Mouse (Mus musculus) limb, embryonic 15.5 days (tissue): ENCODE measurements around the gene Pdgfa. TPM values are rescaled to one million over a fixed set of nuclear protein-coding genes. Genes with fewer than 3 reads are reported as not detected.
A peak's percentile ranks its signal among the peaks of the same experiment; 100 is the strongest.

ENCODE experiments used
- ATAC-seq: fragments of 200-750 bp; cut with Nextera tagmentation; 2 replicates; pipeline ENCODE4 v1.8.0; 2017; ENCODE audit warnings: low read depth, moderate TSS enrichment; ENCODE audit not compliant: insufficient number of reproducible peaks, low FRiP score, low TSS enrichment
- H3K27ac ChIP-seq: fragments of 300-500 bp; sonication (generic); 2 replicates; pipeline ENCODE4 v1.5.1; 2015; ENCODE audit warnings: moderate library complexity, mild to moderate bottlenecking, inconsistent platforms
- H3K27me3 ChIP-seq: fragments of 300-500 bp; sonication (generic); 2 replicates; pipeline ENCODE4 v1.6.1; 2015; ENCODE audit warnings: inconsistent platforms
- H3K36me3 ChIP-seq: fragments of 300-500 bp; sonication (generic); 2 replicates; pipeline ENCODE4 v1.6.1; 2015; ENCODE audit warnings: inconsistent platforms
- H3K4me1 ChIP-seq: fragments of 300-500 bp; sonication (generic); 2 replicates; pipeline ENCODE4 v1.6.1; 2015; ENCODE audit warnings: inconsistent platforms
- H3K4me2 ChIP-seq: fragments of 300-500 bp; sonication (generic); 2 replicates; pipeline ENCODE4 v1.6.1; 2015; ENCODE audit warnings: mild to moderate bottlenecking, inconsistent platforms
- H3K4me3 ChIP-seq: fragments of 300-500 bp; sonication (generic); 2 replicates; pipeline ENCODE4 v1.5.1; 2015; ENCODE audit warnings: mild to moderate bottlenecking, inconsistent platforms
- H3K9ac ChIP-seq: fragments of 300-500 bp; sonication (generic); 2 replicates; pipeline ENCODE4 v1.6.1; 2015; ENCODE audit warnings: inconsistent platforms
- H3K9me3 ChIP-seq: fragments of 300-500 bp; sonication (generic); 2 replicates; pipeline ENCODE4 v1.6.1; 2016; ENCODE audit warnings: inconsistent platforms
- WGBS: fragments of 180-500 bp; shearing (Covaris S2); methylation state at CpG from one replicate; pipeline ENCODE4 v1.1.7; 2015; 5-methylcytosine and 5-hydroxymethylcytosine counted together
- polyA plus RNA-seq: library from polyadenylated mRNA; unstranded; fragments of >200 nt; fragmentation: Nextera tagmentation; extraction: Ambion mirVana; gene quantifications from 2 replicates; pipeline ENCODE4 v1.2.1, GENCODE M21; 2015

Gene Pdgfa
- polyA plus RNA-seq, 1 experiment from 2014 or later = 65.7 TPM

- no peak overlapping the region for H3K4me3 ChIP-seq
- no peaks in the 10 kb centered on the region for H3K36me3 ChIP-seq
- no peak for ATAC-seq
- H3K4me2 ChIP-seq = 0 out of 2 replicates have a peak overlapping the region, but pooled peaks have one; percentile 3
- 30% methylated on average over 13 of the region's 13 CpGs for WGBS
- H3K27me3 ChIP-seq = 0 out of 2 replicates have a peak, but pooled peaks cover 7% of the 10 kb centered on the region
- no peaks in the 10 kb centered on the region for H3K9me3 ChIP-seq
- no peak overlapping the region for H3K27ac ChIP-seq
- H3K4me1 ChIP-seq = peaks cover 34% of the 10 kb centered on the region
- no peak overlapping the region for H3K9ac ChIP-seq
Measured at GRCm38 (mm10) chr5:138931836-138932235, 65.3 kb downstream of the Pdgfa start.

- Histone ChIP-seq H3K4me2 (no peak overlapping the region), H3K4me3 (no peak overlapping the region), H3K27ac (peak overlapping the region; percentile 52), H3K9ac (no peak overlapping the region), H3K9me3 (no peaks in the 10 kb centered on the region), H3K4me1 (peaks cover 34% of the 10 kb centered on the region), H3K36me3 (no peaks in the 10 kb centered on the region), H3K27me3 (0 out of 2 replicates have a peak, but pooled peaks cover 7% of the 10 kb centered on the region)
- 41% methylated on average over 10 of the region's 10 CpGs for WGBS
- ATAC-seq = peak; percentile 17; the same call in 1 of the 2 replicates
Measured at GRCm38 (mm10) chr5:138929879-138930507, 67.2 kb downstream of the Pdgfa start.

Other genes with a start within 250 kb of the Pdgfa start
- gene Fam20c, start 242.9 kb downstream of the Pdgfa start, polyA plus RNA-seq = 6.4 and 7.8 TPM in 2 replicates
- not detected in 2 replicates for gene Gm5294, start 177.3 kb downstream of the Pdgfa start, polyA plus RNA-seq
- gene Prkar1b, start 152.6 kb upstream of the Pdgfa start, polyA plus RNA-seq = 19.2 and 20.1 TPM in 2 replicates
- gene Dnaaf5, start 152.9 kb upstream of the Pdgfa start, polyA plus RNA-seq = 4.7 and 5.5 TPM in 2 replicates
- gene Sun1, start 203.3 kb upstream of the Pdgfa start, polyA plus RNA-seq = 52.4 and 56.7 TPM in 2 replicates